Mouse (Mus musculus) limb, embryonic 11.5 days (tissue): ENCODE measurements around the gene Gria2. TPM values are rescaled to one million over a fixed set of nuclear protein-coding genes. Genes with fewer than 3 reads are reported as not detected.

ENCODE experiments used
- ATAC-seq: fragments of 200-750 bp; cut with Nextera tagmentation; 2 replicates; pipeline ENCODE4 v1.8.0; 2017; ENCODE audit warnings: low read depth; ENCODE audit not compliant: insufficient number of reproducible peaks, low FRiP score, low TSS enrichment
- DNase-seq: peaks from one replicate; pipeline ENCODE4 v3.0.0-alpha.2; 2015; ENCODE audit warnings: low spot score
- H3K27ac ChIP-seq: fragments of 300-500 bp; sonication (generic); replicated peaks from 2 replicates; pipeline ENCODE4 v1.5.1; 2014; ENCODE audit warnings: low read depth, mild to moderate bottlenecking, low read length
- H3K27me3 ChIP-seq: fragments of 300-500 bp; sonication (generic); 2 replicates; pipeline ENCODE4 v1.6.1; 2014; ENCODE audit warnings: mild to moderate bottlenecking, low read length, mixed read lengths; ENCODE audit not compliant: control insufficient read depth, insufficient read depth
- H3K36me3 ChIP-seq: fragments of 300-500 bp; sonication (generic); 2 replicates; pipeline ENCODE4 v1.6.1; 2014; ENCODE audit warnings: mild to moderate bottlenecking, low read length, moderate library complexity, mixed read lengths; ENCODE audit not compliant: control insufficient read depth, insufficient read depth
- H3K4me1 ChIP-seq: fragments of 300-500 bp; sonication (generic); 2 replicates; pipeline ENCODE4 v1.6.1; 2014; ENCODE audit warnings: low read length, mixed read lengths; ENCODE audit not compliant: control insufficient read depth, insufficient read depth
- H3K4me2 ChIP-seq: fragments of 300-500 bp; sonication (generic); 2 replicates; pipeline ENCODE4 v1.6.1; 2014; ENCODE audit warnings: low read depth, mild to moderate bottlenecking, moderate library complexity; ENCODE audit not compliant: severe bottlenecking
- H3K4me3 ChIP-seq: fragments of 300-500 bp; sonication (generic); 2 replicates; pipeline ENCODE4 v1.5.1; 2014; ENCODE audit warnings: low read depth, low read length
- H3K9ac ChIP-seq: fragments of 300-500 bp; sonication (generic); 2 replicates; pipeline ENCODE4 v1.6.1; 2014; ENCODE audit warnings: mild to moderate bottlenecking, low read length
- H3K9me3 ChIP-seq: fragments of 300-500 bp; sonication (generic); 2 replicates; pipeline ENCODE4 v1.6.1; 2016; ENCODE audit warnings: low read length; ENCODE audit not compliant: control insufficient read depth
- WGBS: fragments of 180-500 bp; shearing (Covaris S2); extraction: QIAGEN DNeasy Blood & Tissue Kit; methylation state at CpG from one replicate; pipeline ENCODE4 v1.1.7; 2014; 5-methylcytosine and 5-hydroxymethylcytosine counted together
- polyA plus RNA-seq: library from polyadenylated mRNA; unstranded; fragments of >200 nt; fragmentation: Nextera tagmentation; extraction: Ambion mirVana; gene quantifications from 2 replicates; pipeline ENCODE4 v1.2.1, GENCODE M21; 2014

Gria2 gene
- polyA plus RNA-seq, 1 experiment from 2014 or later, result 4.4 TPM

DNA sequence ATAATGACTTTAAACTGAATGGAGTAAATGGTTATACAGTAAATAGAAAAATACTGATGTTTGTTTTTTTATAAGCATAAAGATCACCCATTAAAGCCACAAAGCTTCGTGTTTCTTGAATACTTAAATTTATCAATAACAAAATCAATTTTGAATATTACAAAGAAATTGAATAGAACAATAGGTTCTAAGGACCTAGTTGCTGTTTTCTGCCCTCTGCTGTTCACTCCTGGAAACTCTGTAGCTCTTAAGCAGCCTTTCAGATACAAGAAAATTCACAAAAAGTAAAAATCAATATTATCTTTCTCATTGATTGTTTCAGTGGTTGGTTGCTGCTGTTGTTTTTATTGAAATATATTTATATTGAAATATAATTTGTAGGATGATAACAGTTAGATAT is 2.7 kb upstream of the Gria2 start:
- ATAC-seq (no peak), DNase-seq (no peak)
- no peak overlapping the region for H3K9ac ChIP-seq
- peaks cover 18% of the 10 kb centered on the region for H3K27me3 ChIP-seq
- H3K4me1 ChIP-seq, result no peaks in the 10 kb centered on the region; the same call in 1 of the 2 replicates
- H3K36me3 ChIP-seq, result no peaks in the 10 kb centered on the region
- no peak overlapping the region for H3K4me2 ChIP-seq
- 16% methylated on average over 1 of the region's 1 CpGs for whole genome bisulfite sequencing
- H3K9me3 ChIP-seq, result no peaks in the 10 kb centered on the region
- no peak overlapping the region for H3K27ac ChIP-seq
- H3K4me3 ChIP-seq, result no peak overlapping the region

DNA sequence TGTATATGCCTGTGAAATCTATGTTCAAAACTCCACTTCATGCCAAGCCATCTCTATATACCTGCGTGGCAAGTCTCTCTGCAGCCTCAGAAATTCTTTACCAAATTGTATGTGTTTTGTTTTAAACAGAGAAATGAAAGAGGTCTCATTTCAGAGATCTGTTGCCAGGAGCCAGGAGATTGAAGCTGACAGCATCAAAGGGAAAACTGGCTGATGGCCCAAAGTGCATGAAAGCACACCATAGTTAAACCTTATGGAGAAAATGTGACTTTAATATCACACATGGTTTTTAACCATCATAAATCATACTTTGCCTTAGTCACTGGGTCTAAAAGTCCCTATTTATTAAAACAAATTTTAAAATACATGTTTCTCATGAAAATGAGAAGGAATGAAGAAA is 1.2 kb upstream of the Gria2 start:
- H3K9me3 ChIP-seq, result no peaks in the 10 kb centered on the region
- no peaks in the 10 kb centered on the region; the same call in 1 of the 2 replicates for H3K4me1 ChIP-seq
- no peak overlapping the region for H3K4me3 ChIP-seq
- peaks cover 22% of the 10 kb centered on the region for H3K27me3 ChIP-seq
- no peak overlapping the region for H3K9ac ChIP-seq
- no peak for DNase-seq
- 45% methylated on average over 1 of the region's 1 CpGs for WGBS
- ATAC-seq, result no peak
- H3K4me2 ChIP-seq, result no peak overlapping the region
- no peak overlapping the region for H3K27ac ChIP-seq
- no peaks in the 10 kb centered on the region for H3K36me3 ChIP-seq

GRCm38 (mm10) chr3:80803211-80803610 is 576 bp upstream of the Gria2 start:
- Histone ChIP-seq H3K4me1 (no peaks in the 10 kb centered on the region; the same call in 1 of the 2 replicates), H3K4me2 (no peak overlapping the region), H3K9me3 (no peaks in the 10 kb centered on the region), H3K36me3 (no peaks in the 10 kb centered on the region), H3K27ac (no peak overlapping the region), H3K9ac (no peak overlapping the region), H3K4me3 (no peak overlapping the region), H3K27me3 (peaks cover 22% of the 10 kb centered on the region)
- 62% methylated on average over 8 of the region's 8 CpGs for WGBS
- DNase-seq (no peak), ATAC-seq (no peak)

- H3K4me1 ChIP-seq, result no peaks in the 10 kb centered on the region; the same call in 1 of the 2 replicates
- DNase-seq (no peak), ATAC-seq (no peak)
- H3K36me3 ChIP-seq, result no peaks in the 10 kb centered on the region
- peak overlapping the region; percentile 35; the same call in 1 of the 2 replicates for H3K4me3 ChIP-seq
- H3K27ac ChIP-seq, result no peak overlapping the region
- 21% methylated on average over 6 of the region's 6 CpGs for WGBS
- H3K4me2 ChIP-seq, result peak overlapping the region; percentile 46; the same call in 1 of the 2 replicates
- peaks cover 22% of the 10 kb centered on the region for H3K27me3 ChIP-seq
- H3K9me3 ChIP-seq, result no peaks in the 10 kb centered on the region
- H3K9ac ChIP-seq, result no peak overlapping the region
Measured at GRCm38 (mm10) chr3:80801827-80802310, 766 bp downstream of the Gria2 start.

DNA sequence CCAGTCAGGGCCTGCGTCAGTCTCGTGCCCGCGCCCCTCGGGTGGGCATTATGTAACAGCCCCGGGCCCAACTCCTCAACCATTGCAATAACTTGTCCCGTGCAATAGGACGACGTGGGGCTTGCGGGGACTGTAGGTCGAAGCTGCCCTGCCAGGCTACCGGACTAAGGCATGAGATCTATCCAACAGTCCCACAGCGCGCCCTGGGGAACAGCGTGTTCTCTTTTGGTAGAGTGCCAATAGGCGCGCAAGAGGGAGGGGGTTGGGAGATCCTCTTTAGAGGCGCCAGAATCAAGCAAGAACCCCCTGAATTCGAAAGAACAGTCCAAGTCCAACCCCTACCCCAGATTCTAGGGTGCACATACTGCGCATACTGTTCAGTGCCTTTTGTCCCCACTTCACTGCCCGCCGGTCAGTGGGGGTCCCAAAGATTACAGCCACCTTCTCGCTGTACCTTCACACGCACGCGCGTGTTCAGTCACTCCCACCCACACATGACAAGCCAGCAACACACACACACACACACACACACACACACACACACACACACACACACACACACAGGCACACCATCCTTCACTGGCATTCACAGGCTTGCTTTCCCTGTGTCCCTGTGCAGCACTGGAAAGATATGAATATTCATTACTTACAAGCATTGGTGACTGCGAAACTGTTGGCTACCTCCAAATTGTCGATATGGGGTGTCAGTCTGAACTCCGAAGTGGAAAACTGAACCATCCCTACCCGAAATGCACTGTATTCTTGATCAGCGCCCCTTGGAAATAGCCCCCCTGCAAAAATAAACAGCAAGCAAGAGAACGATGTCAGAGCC is 1.4 kb downstream of the Gria2 start:
- no peaks in the 10 kb centered on the region for H3K36me3 ChIP-seq
- H3K9me3 ChIP-seq, result no peaks in the 10 kb centered on the region
- peak; percentile 66 for ATAC-seq
- peak; percentile 58 for DNase-seq
- H3K27me3 ChIP-seq, result peaks cover 22% of the 10 kb centered on the region
- peak overlapping the region; percentile 32 for H3K4me3 ChIP-seq
- WGBS, result 11% methylated on average over 33 of the region's 33 CpGs
- H3K4me1 ChIP-seq, result no peaks in the 10 kb centered on the region; the same call in 1 of the 2 replicates
- peak overlapping the region; percentile 46 for H3K4me2 ChIP-seq
- no peak overlapping the region for H3K9ac ChIP-seq
- H3K27ac ChIP-seq, result no peak overlapping the region

DNA sequence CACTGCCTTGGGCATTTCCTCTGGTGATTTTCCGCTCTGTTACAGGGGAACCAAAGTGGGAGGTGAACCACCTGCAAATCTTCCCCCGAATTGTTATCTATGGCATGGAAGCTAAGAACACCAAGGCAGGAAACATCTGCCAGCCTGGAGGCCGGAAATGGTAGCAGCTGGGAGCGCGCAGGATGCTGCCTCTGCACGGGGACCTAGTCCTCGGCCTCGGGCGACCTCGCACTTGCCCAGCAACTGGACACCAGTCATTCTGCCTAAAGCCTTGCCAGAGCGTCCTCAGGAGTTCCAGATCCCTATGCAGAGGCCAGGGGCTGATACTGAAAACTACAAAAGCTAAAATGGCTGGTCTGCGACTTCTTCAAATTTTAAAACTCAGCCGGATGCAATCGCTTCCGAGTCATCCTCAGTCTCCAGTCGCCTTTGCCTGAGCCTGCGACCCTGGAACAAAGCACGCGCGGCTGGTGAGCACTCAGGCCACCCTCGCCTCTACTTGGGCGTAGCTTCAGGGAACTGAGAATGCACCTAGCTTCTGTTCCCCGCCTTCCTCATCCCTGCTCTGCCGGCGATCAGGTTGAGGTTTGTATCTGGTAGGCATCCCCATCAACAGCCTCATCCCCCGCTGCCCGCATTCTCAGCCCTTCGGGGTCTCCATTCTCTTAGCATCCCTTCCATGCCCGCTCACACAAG is 2.2 kb downstream of the Gria2 start:
- Histone ChIP-seq H3K27me3 (peaks cover 22% of the 10 kb centered on the region), H3K9ac (no peak overlapping the region; the same call in 1 of the 2 replicates), H3K4me3 (peak overlapping the region; percentile 32), H3K4me1 (no peaks in the 10 kb centered on the region; the same call in 1 of the 2 replicates), H3K27ac (no peak overlapping the region), H3K36me3 (no peaks in the 10 kb centered on the region), H3K9me3 (no peaks in the 10 kb centered on the region), H3K4me2 (peak overlapping the region; percentile 46)
- ATAC-seq (no peak), DNase-seq (peak; percentile 64)
- 3% methylated on average over 29 of the region's 29 CpGs for WGBS

DNA sequence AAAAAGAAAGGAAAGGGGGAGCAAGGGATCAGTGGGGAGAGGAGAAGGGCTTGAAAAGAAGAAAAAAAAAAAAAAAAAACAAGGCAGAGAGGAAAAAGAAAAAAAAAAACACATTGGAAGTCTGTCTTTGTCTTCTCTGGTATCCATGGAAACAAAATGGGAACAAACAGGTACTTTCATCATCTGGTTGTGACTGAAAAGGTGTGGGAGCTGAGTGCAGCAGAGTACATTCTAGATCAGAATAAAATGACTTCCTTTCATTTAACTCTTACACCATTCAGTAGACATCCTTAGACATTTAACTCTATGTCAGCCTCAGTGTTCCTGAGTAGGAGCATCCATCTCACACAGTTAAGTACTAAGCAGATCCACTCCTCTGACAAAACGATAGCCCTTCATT is 4.7 kb downstream of the Gria2 start:
- Histone ChIP-seq H3K27me3 (peaks cover 22% of the 10 kb centered on the region), H3K4me3 (no peak overlapping the region)

DNA sequence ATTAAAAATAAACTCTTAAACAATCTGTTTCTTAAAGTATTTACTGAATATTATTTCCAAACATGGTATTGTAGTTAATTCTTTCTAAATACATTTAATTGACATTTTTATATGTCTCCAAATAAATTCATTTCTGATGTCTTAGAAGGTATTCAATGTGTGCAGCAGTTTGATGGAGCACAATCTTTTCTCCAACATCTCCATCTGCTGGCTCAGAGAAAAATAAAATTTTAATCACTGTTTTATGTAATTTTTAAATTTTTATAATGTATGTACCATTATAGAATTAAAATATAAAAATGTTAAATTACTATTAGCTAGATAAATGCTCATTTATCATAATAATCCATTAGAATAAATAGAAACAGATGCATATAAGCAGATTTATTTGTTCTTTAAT is 5.9 kb downstream of the Gria2 start:
- Histone ChIP-seq H3K36me3 (no peaks in the 10 kb centered on the region), H3K9me3 (no peaks in the 10 kb centered on the region), H3K9ac (no peak overlapping the region), H3K4me2 (no peak overlapping the region), H3K4me3 (no peak overlapping the region), H3K4me1 (no peaks in the 10 kb centered on the region; the same call in 1 of the 2 replicates), H3K27me3 (peaks cover 15% of the 10 kb centered on the region), H3K27ac (no peak overlapping the region)
- DNase-seq (no peak), ATAC-seq (no peak)

More for the DNA sequence above, 4.7 kb downstream of the Gria2 start:
- no peaks in the 10 kb centered on the region for H3K36me3 ChIP-seq
- ATAC-seq (no peak), DNase-seq (no peak)
- no peak overlapping the region for H3K9ac ChIP-seq
- H3K27ac ChIP-seq, result no peak overlapping the region
- no peak overlapping the region for H3K4me2 ChIP-seq
- no peaks in the 10 kb centered on the region for H3K9me3 ChIP-seq
- 78% methylated on average over 1 of the region's 1 CpGs for WGBS
- H3K4me1 ChIP-seq, result no peaks in the 10 kb centered on the region; the same call in 1 of the 2 replicates
